Mouse (Mus musculus): ENCODE measurements around the gene Pde4b.

- TF ChIP-seq POLR2A (IDR thresholded peaks at IDR 0.05; ENCODE audit: low read depth, low read length) (no peak), CTCF (conservative IDR thresholded peaks at IDR 0.05; ENCODE audit: insufficient read depth, insufficient read length, low read depth, low read length) (no peak)
Measured at GRCm38 (mm10) chr4:102603968-102604367, 516.6 kb downstream of the Pde4b start.

All from kidney, adult 2 months (tissue).